Mouse (Mus musculus) splenic B cell, adult 2 months (primary cell): ENCODE measurements around the gene Leo1.
"Not testable (repeated sequence)": the region's sequence is repeated elsewhere in the genome, so short reads cannot be mapped to it uniquely, and the experiment has no call there.

Experiments used
- DNase-seq: peaks from one replicate; pipeline ENCODE4 v3.0.0-alpha.2; 2011; ENCODE audit warnings: low read depth, low spot score
- H3K27me3 ChIP-seq: 2 replicates; pipeline ENCODE4 v1.6.1; 2012; ENCODE audit warnings: mild to moderate bottlenecking, low read length, moderate library complexity, mixed read lengths; ENCODE audit not compliant: control insufficient read depth, poor library complexity, insufficient read depth, severe bottlenecking
- H3K36me3 ChIP-seq: 2 replicates; pipeline ENCODE4 v1.6.1; 2012; ENCODE audit warnings: mild to moderate bottlenecking, low read length, moderate library complexity, mixed read lengths; ENCODE audit not compliant: control insufficient read depth, poor library complexity, insufficient read depth, severe bottlenecking

Gene Leo1

GRCm38 (mm10) chr9:75477212-75477611 is 35.9 kb downstream of the Leo1 start:
- no peaks in the 10 kb centered on the region for H3K27me3 ChIP-seq
- DNase-seq, result no peak
- H3K36me3 ChIP-seq, result no peaks in the 10 kb centered on the region

DNA sequence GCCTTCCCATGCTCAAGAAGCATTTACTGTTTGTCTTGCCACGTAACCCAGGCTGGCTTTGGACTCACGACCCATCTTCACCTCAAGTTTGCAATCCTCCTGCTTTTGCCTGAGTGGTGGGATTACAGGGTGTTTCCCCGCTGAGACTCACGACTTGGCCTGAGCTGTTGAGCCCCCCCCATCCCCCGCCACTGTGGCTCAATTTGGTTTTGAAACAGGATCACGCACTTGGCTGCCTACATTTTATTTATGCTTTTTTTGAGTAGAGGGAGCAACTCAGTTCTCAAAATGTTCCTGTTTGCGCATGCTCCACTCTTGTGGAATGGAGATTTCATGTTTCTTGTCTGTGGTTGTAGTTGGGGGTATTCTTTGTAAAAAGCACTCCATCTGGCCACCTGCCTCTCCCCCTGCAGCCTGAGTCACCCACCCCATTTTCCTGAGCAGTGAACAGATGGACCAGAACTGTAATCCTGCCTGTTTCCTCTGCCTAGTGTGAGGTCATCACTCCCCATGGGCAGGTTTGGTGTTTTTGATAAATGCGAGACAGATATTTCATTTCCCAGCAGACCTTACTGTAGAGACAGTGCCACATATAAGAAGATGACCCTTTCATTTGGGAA is 37.9 kb downstream of the Leo1 start:
- H3K36me3 ChIP-seq, result no peaks in the 10 kb centered on the region
- DNase-seq, result no peak

GRCm38 (mm10) chr9:75480536-75481075 is 39.3 kb downstream of the Leo1 start:
- DNase-seq, result no peak
- H3K36me3 ChIP-seq, result no peaks in the 10 kb centered on the region
- H3K27me3 ChIP-seq, result no peaks in the 10 kb centered on the region

More for the DNA sequence above, 37.9 kb downstream of the Leo1 start:
- no peaks in the 10 kb centered on the region for H3K27me3 ChIP-seq

GRCm38 (mm10) chr9:75485231-75485630 is 43.9 kb downstream of the Leo1 start:
- DNase-seq, result no peak
- Histone ChIP-seq H3K36me3 (no peaks in the 10 kb centered on the region), H3K27me3 (no peaks in the 10 kb centered on the region)

- H3K36me3 ChIP-seq, H3K27me3 ChIP-seq, DNase-seq: not testable (repeated sequence)
These were observed 46.9 kb downstream of the Leo1 start for GRCm38 (mm10) chr9:75488255-75488654.

- no peak for DNase-seq
- Histone ChIP-seq H3K27me3 (no peaks in the 10 kb centered on the region), H3K36me3 (peaks cover 4% of the 10 kb centered on the region; the same call in 1 of the 2 replicates)
These were observed 53.2 kb downstream of the Leo1 start for GRCm38 (mm10) chr9:75494407-75495005.

- H3K36me3 ChIP-seq, result peaks cover 6% of the 10 kb centered on the region; the same call in 1 of the 2 replicates
- no peaks in the 10 kb centered on the region for H3K27me3 ChIP-seq
- DNase-seq, result no peak
These were observed 54.6 kb downstream of the Leo1 start for GRCm38 (mm10) chr9:75495945-75496344.

DNA sequence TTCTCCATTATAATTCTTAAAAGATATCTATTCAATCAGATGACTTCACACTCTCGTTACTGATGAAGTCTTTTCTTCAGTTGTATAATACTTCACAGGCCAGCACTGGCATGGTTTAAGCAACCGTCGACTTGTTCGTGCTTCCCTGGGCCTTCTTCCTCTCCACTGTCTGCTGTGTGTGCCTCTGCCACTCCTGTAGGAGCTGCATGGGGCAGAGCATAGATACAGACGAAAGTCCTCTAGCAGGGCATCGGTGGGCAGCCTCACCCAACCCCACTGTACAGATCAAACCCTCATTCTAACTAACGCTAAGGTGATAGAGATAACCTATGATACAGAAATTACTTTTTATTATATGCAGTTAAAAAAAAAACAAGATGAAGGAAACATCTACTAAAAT is 57.2 kb downstream of the Leo1 start:
- Histone ChIP-seq H3K36me3 (peaks cover 12% of the 10 kb centered on the region; the same call in 1 of the 2 replicates), H3K27me3 (no peaks in the 10 kb centered on the region)
- DNase-seq, result no peak

DNA sequence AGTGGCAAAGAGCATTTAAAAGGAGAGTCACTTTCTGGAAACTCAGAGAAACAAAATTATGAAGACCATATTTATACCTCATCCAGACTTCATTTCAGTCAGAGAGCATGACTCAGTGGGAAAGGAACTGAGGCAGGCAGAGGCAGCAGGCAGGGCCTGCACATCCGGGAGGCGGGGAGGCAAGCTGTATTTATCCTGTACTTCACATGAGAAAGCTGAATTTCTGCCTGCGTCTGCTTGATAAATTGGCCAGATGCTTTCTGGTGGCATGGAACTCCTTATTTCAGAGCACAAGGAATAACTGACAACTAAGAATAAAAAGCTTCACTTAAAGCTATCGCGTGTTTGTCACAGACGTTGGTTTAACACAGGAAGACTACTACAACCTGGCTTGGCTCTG is 63.0 kb downstream of the Leo1 start:
- no peaks in the 10 kb centered on the region for H3K27me3 ChIP-seq
- DNase-seq, result no peak
- peaks cover 41% of the 10 kb centered on the region for H3K36me3 ChIP-seq

- Histone ChIP-seq H3K36me3 (peaks cover 31% of the 10 kb centered on the region), H3K27me3 (no peaks in the 10 kb centered on the region)
- DNase-seq, result no peak
These were observed 70.1 kb downstream of the Leo1 start for GRCm38 (mm10) chr9:75511236-75511939.

GRCm38 (mm10) chr9:75515464-75516113 is 74.3 kb downstream of the Leo1 start:
- Histone ChIP-seq H3K27me3 (no peaks in the 10 kb centered on the region), H3K36me3 (peaks cover 15% of the 10 kb centered on the region)
- DNase-seq, result peak; percentile 73
